Mouse (Mus musculus): ENCODE results near the gene Akr1c14.
"Not testable (repeated sequence)": the region's sequence is repeated elsewhere in the genome, so short reads cannot be mapped to it uniquely, and the experiment has no call there.

The Akr1c14 gene

GRCm38 (mm10) chr13:4048719-4049118 lies at the start of gene Akr1c14:
Gene Akr1c14 (plus strand): TSS chr13:4049011.
- no peak for DNase-seq

- DNase-seq, result peak; percentile 71
Measured at GRCm38 (mm10) chr13:4001687-4002086, 47.1 kb upstream of the Akr1c14 start.

- DNase-seq, result no peak
Measured at GRCm38 (mm10) chr13:4010784-4011183, 38.0 kb upstream of the Akr1c14 start.

- DNase-seq, result no peak
Measured at GRCm38 (mm10) chr13:4013811-4014210, 35.0 kb upstream of the Akr1c14 start.

GRCm38 (mm10) chr13:4029897-4030296 lies 18.9 kb upstream of the Akr1c14 start:
- no peak for DNase-seq

- DNase-seq, result no peak
Measured at GRCm38 (mm10) chr13:4032512-4032911, 16.3 kb upstream of the Akr1c14 start.

- DNase-seq, result no peak
Measured at GRCm38 (mm10) chr13:4035052-4035451, 13.8 kb upstream of the Akr1c14 start.

GRCm38 (mm10) chr13:4046113-4046512 lies 2.7 kb upstream of the Akr1c14 start:
- no peak for DNase-seq

GRCm38 (mm10) chr13:4046841-4047240 lies 2.0 kb upstream of the Akr1c14 start:
- DNase-seq, result no peak

GRCm38 (mm10) chr13:4048226-4048625 lies 585 bp upstream of the Akr1c14 start:
- DNase-seq, result no peak

- DNase-seq, result no peak
Measured at GRCm38 (mm10) chr13:4049655-4050054, 844 bp downstream of the Akr1c14 start.

GRCm38 (mm10) chr13:4055450-4055849 lies 6.6 kb downstream of the Akr1c14 start:
- DNase-seq, result no peak

- DNase-seq, result no peak
Measured at GRCm38 (mm10) chr13:4056211-4056610, 7.4 kb downstream of the Akr1c14 start.

GRCm38 (mm10) chr13:4058239-4058638 lies 9.4 kb downstream of the Akr1c14 start:
- DNase-seq, result not testable (repeated sequence)

- DNase-seq, result no peak
Measured at GRCm38 (mm10) chr13:4059363-4059762, 10.6 kb downstream of the Akr1c14 start.

- no peak for DNase-seq
Measured at GRCm38 (mm10) chr13:4060214-4060730, 11.5 kb downstream of the Akr1c14 start.

- DNase-seq, result no peak
Measured at GRCm38 (mm10) chr13:4076517-4077435, 28.0 kb downstream of the Akr1c14 start.

GRCm38 (mm10) chr13:4079876-4080275 lies 31.1 kb downstream of the Akr1c14 start:
- DNase-seq, result no peak

- no peak for DNase-seq
Measured at GRCm38 (mm10) chr13:4101691-4102090, 52.9 kb downstream of the Akr1c14 start.

GRCm38 (mm10) chr13:4102721-4103120 lies 53.9 kb downstream of the Akr1c14 start:
- no peak for DNase-seq

- DNase-seq, result peak; percentile 48
Measured at GRCm38 (mm10) chr13:4110281-4111188, 61.7 kb downstream of the Akr1c14 start.

- no peak for DNase-seq
Measured at GRCm38 (mm10) chr13:4119181-4119904, 70.5 kb downstream of the Akr1c14 start.

- no peak for DNase-seq
Measured at GRCm38 (mm10) chr13:4123146-4123545, 74.3 kb downstream of the Akr1c14 start.

Measured in right cerebral cortex, postnatal 4 days (tissue).